Mouse (Mus musculus): ENCODE data around the gene Vps13d.
A peak's percentile ranks its signal among the peaks of the same experiment; 100 is the strongest.

The Vps13d gene

DNA sequence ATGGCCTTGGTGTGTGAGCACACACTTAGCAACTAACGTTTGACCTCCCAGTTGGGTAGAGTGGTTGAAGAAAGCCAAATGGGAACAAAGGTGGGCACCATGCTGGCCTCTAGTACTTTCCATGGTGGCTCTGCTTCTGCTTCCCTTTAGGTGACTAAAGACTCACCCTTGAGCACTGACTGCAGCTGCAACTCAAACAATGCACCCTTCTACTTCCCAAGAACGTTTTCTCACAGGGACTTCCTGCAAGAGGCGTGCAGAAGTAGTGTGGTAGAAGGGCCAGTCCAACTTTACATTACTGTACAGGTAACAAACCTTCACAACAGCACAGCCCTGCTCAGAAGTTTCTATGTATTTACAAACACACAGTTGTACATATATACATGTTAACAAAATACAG, 220.3 kb downstream of the Vps13d start:
- DNase-seq (ENCODE audit: low read depth), result no peak

DNA sequence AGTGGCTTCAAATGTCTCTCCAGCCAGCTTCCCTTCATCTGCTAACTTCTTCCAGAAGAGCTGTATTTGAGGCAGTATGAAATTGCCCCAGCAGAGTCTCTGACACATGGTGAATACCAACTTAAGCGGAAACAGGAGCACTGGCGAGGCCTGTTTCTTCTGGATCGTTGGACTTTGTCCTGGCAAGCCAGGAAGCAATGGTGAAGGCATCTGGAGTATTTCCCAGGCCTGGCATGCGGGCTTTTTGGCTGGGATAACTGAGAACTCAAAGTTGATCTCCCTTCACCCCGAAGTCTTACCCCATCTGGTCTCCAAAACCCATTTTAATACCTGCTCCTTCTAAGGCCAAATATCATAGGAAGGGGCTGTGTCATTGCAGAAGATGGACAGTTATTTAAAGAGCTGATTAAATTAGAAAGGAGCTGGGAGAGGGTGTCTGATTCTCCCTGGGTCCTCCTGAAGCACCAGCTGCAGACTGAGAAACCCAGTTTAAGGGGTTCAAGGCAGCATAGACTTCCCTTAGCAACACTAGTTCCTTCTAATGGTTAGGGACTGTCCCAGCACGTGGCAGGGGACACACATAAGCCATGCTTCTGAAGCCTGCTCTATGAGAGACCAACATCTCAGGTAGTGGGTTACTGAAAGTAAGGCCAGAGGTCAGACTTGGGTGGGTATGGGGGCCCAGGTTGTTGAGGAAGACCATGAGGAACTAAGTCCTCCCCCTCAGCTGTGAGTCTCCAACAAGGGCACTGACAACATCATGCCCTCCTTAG, 221.7 kb downstream of the Vps13d start:
- no peak for DNase-seq (ENCODE audit: low read depth)

DNA sequence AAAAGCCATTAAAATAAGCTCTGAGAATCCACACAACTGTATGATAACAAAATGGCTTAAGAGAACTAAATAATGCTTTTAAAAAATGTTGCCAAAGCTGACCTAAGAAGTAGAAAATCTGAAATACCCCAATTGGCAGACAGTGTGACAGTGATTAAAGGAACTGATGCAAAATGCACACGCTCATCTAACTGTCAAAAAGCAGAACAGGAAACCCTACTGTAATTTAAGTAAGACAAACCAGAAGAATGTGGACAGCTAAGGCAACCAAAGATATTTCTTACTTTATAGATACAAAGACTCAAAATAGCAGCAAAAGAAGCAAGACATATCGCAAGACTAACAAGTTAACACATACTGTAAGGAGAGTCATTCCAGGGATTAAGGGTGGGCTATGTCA, 223.8 kb downstream of the Vps13d start:
- no peak for DNase-seq (ENCODE audit: low read depth)

DNA sequence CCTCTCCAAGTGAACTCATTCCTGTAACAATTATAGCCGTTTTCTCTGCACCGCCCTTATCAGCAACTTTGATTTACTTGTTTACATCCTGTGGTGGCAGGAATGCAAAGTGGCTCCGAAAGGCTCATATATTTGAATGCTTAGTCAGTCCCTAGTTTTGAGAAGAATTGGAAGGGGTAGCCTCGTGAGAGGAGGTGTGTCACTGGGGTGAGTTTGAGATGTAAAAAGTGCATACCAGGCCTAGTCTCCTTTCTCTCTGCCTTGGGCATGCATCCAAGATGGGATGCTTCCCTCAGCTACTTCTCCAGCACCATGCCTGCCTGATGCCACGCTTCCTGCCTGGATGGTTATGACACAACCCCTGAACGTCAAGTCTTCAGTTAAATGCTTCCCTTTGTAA, 225.8 kb downstream of the Vps13d start:
- DNase-seq (ENCODE audit: low read depth), result no peak

DNA sequence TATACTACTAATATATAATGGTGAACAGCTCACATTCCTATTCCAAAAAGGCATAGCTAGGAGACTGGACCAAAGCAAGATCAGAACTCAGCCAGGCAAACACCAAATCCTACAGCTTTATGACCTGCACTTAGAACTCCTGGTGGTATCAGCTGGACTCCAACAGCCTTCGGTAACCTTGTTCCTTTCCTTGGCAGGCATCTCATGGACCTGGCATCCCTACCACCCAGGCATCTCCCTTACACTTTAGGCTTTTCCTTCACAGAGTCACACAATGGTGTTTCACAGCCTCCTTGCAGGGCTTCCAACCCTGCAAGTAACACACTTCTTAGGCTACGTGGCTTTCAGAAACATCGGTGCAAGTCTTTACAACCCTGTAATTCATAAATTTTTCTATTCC, 226.4 kb downstream of the Vps13d start:
- no peak for DNase-seq (ENCODE audit: low read depth)

DNA sequence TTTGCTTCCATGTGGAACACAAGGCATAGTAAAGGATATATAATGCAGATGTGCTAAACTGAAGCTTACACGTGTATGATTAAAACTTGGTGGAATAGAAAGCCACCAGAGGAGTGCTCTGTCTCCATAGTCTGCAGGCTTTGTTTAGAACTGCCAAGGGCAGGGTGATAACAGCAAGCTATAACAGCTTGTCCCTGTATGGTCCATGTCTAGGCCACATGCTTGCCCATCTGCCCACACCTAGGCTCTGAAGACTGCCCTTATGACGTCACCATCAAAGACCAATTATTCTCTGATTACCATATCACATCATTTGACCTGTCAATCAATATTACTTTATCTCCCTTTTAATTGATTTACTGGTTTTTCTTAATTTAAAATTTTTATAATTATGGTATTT, 229.6 kb downstream of the Vps13d start:
- DNase-seq (ENCODE audit: low read depth), result no peak

DNA sequence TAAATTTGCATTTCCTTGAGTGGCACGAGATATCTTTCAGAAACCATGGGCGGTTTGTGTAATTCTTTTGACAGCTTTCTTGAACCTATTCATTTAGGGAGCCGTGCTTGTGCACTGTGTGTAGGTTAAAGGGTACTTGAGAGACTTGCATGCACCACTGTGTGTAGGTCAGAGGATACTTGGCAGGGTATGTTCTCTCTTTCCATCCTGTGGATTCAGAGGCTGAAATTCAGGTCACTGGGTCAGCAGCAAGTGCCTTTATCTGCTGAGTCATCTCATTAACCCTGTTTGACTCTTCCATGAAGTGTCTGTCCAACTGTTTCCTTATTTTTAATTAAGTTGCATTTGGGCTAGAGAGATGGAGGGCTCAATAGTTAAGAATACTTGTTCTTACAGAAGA, 233.1 kb downstream of the Vps13d start:
- DNase-seq (ENCODE audit: low read depth), result no peak

DNA sequence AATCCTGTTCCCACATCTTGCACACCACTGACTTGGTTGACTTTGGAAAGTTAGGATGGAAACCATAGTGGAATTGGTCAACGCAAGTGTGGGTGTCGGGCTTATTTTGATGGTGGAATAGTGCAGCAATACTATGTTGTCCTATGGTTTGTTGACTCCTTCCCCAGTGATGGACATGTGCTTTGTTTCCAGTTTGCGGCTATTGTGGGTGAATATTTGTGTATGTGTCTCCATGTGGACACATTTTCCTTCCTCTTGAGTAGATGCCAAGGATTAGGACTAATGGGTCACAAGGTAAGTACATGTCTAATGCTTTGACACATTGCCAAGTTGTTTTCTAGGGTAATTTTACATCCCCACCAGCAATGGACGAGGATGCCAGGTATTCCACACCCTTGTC, 233.6 kb downstream of the Vps13d start:
- DNase-seq (ENCODE audit: low read depth), result no peak

DNA sequence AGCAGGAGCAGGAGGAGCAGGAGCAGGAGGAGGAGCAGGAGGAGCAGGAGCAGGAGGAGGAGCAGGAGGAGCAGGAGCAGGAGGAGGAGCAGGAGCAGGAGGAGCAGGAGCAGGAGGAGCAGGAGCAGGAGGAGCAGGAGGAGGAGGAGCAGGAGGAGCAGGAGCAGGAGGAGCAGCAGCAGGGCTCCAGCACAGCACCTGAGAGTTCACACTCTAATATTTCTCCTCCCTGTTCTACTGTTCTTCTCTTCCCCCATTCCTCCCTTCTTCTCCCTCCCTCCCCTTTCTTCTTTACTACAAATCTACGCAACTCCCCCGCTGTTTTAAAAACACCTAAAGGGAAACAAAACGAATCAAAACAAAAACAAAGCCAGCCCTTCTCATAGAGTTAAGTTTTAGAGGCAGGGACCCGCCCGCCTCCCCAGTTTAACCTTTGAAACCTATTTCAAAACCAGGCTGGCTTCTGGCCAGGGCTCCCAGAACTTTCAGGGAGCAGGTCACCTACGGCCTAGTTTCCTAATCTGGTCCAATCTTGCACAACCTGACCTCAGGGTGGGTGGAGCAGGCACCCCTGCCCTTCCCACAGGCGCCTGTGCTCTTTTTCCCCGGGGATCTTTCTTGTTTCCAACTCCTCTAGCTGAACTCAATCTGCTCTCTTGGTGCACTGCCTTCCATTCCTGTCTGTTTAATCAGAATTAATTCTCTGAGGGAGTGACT, 234.5 kb downstream of the Vps13d start:
- peak; percentile 60 for DNase-seq (ENCODE audit: low read depth)

DNA sequence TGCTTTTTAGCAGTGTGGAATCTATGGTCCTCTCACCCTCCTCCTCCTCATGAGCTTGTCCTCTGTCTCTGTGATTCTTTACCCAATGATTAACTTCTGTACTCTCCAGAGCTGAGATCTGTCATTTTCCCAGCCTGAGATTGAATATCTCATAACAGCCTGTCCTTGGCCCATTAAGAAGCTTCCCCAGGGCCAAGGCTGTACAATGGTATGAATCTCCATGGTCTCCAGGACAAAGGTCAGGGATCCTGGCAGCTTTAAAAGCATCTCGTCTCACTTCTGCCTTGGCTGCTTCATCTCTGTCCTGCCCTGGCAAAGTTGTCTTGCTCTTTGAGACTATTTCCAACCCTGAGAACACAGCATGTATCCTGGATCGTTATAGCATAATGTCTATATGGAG, 237.1 kb downstream of the Vps13d start:
- no peak for DNase-seq (ENCODE audit: low read depth)

DNA sequence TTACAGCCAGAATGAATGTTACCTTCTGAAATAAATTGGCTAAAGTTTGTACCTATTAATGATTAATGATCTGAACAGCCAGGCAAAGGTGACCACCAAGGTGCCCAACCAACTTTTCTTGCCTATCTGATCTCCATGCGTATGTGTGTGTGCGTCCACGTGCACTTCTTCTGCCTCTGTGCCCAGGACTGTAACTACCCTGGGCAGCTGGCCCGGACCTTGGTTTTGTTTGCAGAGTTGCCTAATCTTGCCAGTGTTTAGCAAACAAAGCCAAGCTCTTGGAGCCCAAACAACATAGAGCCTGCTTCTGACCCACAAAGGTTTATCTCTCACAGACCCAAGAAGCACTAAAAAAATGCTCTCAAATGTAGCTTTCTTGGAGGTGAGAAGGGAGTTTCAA, 237.6 kb downstream of the Vps13d start:
- peak; percentile 60 for DNase-seq (ENCODE audit: low read depth)

DNA sequence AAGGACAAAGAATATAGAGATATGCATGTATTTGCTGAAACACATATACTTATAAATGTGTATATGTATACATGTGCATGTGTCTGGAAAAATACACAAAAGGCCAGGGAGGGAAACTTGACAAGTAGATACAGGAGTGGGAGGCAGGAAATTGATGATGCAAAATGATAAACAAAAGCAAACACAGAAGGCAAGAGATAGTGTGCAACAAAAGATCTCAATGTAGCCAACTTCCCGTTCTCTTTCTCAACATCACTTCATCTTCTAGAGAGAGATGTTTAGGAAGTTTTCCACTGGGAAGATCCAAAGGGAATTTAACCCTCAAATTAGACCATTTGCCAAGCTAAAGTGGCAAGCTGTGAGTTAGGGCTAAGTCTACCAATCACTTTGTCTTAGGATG, 238.5 kb downstream of the Vps13d start:
- no peak for DNase-seq (ENCODE audit: low read depth)

DNA sequence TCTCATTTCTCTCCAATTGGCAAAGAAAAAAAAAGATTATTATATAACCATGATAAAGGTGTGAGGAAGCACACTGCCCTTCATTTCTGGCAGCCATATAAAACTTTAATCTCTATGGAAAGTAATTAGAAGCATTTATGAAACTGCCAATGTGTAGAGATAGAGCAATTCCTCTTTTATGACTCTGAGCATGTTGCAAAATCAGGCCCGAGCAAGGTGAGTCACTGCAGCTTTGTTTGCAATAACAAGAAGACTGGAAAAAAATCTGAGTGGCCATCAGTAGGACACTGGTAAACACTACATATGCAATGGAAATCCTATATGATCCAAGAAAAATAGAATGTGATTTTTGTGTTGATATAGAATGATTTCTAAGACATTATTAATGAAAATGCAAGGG, 238.9 kb downstream of the Vps13d start:
- no peak for DNase-seq (ENCODE audit: low read depth)

DNA sequence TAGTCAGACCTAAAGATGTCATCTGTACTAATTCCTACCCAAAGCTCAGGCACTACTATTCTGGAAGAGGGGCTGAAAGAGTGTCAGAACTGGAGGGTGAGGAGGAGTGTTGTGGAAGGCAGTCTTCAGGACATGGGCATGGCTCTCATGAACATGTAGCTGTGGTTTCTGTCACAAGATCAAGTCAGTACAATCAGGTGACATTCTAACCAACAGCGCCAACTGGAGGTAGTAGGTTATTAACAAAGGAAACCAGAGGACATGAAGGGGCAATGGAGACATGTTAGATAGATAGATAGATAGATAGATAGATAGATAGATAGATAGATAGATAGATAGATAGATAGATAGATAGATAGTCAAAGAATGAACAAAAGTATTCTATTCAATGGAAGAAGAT, 241.4 kb downstream of the Vps13d start:
- no peak for DNase-seq (ENCODE audit: low read depth)

DNA sequence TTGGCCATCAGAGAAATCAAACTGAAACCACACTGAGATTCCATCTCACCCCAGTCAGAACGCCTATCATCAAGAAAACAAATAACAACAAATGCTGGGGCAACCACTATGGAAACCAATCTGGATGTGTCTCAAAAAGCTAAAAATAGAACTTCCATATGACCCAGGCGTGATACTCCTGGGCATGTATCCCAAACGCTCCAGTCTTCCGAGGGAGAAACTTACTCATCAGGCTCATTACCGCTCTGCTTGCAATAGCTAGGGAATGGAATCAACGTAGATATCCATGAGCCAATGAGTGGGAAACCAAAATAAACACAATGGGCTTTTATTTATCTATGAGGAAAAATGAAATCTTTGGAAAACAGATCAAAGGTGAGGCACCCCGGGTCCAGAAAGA, 242.9 kb downstream of the Vps13d start:
- peak; percentile 45 for DNase-seq (ENCODE audit: low read depth)

DNA sequence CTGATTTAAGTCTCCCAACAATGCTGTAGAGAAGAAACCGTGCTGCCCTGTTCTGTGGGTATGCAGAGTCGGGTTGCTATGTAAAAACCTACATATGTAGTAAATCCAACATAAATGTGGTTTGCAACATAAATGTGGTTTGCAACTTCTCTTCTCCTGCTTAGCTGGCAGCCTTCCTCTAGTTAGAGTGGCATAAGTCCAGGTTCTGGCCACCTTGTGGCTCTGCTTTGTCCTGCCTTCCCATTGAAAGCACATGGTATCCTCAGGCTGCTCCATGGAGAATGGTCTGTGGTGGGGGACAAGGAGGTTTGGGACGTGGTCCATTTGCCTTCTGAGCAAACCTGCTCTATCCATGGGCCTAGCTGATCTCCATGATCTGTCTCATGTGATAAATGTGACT, 243.9 kb downstream of the Vps13d start:
- no peak for DNase-seq (ENCODE audit: low read depth)

DNA sequence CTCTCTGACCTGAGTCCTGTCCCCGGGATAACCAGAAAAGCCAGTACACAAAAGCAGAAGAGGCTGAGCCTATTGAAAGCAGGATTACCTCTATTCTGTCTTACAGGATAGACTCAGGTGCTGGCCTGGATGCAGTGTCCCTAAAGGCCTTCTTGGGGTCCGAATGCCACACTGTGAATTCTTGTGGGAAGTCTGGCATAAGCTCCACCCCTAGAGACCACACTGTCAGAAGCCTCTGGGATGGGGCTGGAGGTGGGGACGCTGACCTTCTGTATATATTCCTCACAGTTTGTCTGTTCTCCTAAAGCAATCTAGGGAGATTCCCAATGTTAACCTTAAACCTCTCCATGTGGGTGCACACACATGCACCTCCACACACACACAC, 244.5 kb downstream of the Vps13d start:
- DNase-seq (ENCODE audit: low read depth), result no peak

DNA sequence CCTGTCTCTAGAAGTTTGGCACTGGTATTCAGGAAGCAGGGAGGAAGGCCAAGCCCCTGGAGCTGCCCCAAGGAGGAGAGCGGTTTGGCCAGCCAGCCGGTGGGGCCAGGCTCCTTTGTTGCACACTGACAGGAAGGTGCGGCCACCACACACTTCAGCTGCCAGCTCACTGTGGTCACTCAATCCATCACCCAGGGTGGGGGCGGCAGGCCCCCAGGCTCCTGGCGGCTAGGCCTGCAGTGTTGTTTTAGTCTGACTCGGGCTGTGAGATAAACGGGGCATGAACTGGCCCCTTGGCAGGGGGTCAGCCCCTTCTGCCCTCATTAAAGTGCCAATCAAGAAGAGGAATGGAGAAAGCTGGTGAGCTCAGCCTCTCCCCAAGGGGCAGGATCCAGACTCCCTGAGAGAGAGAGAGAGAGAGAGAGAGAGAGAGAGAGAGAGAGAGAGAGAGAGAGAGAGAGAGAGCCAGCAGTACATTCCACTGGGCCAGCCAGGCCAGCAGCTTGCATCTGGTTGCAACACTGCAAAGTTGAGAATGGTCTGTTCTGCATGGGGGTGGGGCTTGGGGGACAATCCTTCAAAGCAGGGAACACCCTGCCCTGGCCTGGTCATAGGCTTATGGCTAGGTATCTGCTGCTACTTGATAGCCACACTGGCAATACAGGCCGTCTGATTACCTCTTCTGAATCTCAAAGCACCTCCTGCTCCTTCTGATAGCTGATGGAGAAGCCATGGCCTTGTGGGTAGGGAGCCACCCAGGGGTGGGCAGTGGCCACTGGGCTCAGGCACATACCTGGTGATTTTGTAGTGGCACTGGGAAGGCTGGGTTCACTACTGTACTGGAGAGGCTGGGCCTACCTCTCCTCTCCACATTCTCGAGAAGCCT, 245.1 kb downstream of the Vps13d start:
- peak; percentile 99 for DNase-seq (ENCODE audit: low read depth)

DNA sequence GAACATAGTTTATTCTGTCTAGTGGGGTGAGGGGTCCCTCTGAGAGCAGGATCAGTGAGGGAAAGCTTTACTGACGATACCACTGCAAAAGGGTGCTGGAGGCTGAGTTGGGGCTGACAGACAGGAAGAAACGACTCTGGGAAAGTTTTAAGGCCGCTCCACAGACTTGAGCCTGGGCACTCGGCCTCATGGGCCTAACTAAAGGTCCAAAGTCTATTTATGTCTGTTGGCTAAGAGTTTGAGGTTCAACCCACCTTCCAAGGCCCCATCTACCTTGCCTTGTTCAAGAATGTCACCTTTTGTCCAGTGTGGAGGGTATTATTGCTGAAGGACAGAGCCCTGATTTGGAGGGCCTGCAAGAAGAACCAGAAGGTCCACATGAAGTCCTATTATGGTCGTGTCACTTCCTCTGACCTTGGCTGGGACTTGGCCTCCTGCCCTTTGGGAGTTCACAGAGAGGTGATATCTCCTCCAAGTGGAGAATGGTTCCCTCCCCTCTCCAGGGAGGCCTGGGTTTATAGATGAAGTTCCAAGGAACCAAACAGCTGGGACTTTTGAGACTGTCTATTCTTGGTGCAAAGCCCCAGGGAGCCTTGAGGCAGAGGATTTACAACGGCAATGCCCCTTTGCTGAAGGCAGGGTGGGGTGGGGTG, 246.9 kb downstream of the Vps13d start:
- DNase-seq (ENCODE audit: low read depth), result no peak

DNA sequence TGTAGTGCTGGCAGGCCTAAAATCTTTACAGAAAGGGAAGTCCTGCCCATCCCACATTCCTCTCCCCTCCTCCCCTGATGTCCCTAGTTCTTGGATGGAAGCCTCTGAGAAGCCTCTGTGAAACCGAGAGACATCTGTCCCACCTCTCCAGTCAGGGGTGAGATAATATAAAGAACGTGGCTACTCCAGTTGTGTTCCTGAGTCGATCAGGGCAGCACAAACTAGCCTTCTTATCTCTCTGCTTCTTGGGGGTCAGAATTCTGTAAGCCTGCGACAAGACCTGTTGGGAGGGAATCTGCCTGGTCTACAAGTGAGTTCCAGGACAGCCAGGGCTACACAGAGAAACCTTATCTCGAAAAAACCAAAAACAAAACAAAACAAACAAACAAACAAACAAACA, 251.5 kb downstream of the Vps13d start:
- DNase-seq (ENCODE audit: low read depth), result no peak

DNA sequence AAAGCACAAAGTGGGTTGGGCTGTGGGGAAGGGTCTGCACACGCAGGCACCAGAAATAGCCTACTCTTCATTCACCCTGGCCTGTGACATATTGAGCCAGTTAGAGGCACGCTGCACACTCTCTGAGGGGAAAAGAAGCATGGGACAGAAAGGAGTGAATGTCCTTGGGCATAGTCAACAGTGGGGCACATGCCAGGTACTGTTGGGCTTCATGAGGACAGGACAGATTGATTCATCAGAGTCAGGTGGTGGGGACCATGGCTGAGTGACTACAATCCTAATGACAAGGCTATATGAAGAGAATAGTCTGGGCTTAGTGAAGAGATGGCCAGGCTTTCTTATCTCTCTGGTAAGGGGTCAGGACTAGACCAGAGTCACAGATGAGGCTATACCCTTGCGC, 252.4 kb downstream of the Vps13d start:
- DNase-seq (ENCODE audit: low read depth), result no peak

DNA sequence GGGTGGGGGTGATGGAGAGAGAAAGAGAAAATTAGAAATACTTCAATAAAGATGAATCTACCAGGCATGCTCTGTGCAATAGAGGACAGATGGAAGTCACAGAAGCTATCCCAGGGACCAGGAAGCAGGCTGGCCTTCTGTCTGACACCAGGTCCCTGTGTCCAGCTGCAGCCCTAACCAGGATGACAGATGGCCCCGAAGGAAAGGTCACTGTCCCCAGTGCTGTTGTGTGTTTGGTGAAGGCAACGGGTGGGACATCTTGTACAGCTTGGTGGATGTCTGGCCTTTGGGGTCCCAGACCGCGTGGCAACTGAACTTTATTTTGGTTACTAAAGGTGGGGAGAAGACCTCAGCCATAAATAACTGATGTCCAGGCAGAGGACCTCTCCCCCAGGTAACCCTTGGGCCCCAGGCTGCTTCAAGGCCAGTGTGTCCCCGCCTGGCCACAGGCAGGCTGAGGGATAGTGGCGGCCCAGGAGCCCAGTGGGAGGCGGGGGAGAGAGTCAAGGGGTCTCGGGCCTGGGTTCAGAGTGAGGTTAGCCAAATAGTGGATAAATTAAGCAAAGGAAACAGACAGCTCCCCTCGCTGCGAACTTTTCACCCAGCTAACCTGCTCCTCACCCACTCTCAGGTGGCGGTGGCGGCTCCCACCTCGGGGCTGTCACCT, 253.9 kb downstream of the Vps13d start:
- no peak for DNase-seq (ENCODE audit: low read depth)

All from fibroblast of lung, adult 2 months (primary cell).